Mouse (Mus musculus): ENCODE results near the gene Nmnat2.

Nmnat2 gene

GRCm38 (mm10) chr1:152954821-152955523 lies at the start of gene Nmnat2:
Gene Nmnat2 (plus strand): TSS chr1:152954993.
- peak; percentile 33 for DNase-seq (ENCODE audit: inconsistent ontology term)

DNA sequence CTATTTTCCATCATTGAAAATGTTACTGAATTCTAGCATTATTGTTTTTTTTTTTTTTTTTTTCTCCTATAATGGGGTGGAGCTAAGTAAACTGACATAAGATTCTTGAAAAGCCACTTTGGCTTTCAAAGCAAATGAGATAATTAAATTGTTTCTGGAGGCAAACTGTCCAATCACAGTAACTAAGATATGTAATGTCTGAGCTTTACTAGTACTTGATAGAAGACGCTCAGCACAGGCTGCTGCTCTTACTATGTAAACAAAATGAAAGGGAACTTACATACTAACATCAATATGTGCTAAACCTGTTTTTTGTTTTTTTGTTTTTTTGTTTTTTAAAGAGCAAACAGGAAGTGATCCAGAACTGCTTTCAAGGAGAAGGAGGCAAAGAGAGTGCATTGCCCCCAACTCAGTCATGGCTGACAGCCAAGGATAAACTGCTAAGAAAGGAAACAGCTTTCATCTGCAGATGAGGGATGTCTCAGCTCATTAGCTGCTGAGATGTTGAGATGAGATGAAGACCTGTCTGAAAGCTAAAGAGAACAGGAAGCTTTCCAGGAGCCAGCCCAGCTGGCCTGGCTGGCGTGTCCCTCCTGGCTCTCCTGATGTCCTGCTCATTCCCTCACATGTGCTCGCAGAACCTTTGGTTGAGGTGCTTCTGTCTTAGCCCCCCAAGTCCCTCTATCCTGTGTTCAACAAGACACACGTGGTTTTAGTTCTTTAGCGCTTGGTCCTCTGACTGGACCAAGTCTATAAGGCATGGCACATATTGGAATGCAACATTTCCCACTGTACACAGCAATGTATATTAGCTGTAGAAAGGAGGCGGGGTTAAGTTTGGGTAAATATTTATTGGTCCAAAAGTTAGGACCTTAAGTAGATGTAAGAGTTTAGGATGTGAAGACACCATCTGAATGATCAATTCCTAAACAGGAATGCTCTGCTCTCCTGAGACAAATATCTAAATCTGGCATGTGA lies 41.0 kb upstream of the Nmnat2 start:
- DNase-seq (ENCODE audit: inconsistent ontology term) = no peak

GRCm38 (mm10) chr1:152915766-152916165 lies 39.0 kb upstream of the Nmnat2 start:
- no peak for DNase-seq (ENCODE audit: inconsistent ontology term)

DNA sequence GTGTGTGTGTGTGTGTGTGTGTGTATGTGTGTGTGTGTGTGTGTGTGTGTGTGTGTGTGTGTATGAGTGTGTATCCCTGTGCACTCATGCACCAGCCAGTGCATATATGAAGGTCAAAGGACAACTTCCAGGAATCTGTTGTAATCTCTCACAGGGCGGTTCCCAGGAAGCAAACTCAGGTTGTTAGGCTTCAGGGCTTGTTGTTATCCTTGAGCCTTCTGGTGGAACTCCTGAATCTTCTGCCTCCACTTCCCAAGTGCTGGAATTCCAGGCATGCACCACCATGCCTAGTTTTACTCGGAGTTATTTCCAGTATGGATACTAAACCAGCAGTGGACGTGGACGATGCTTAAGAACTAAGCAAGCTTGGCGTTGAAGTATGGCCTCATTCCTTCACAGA lies 37.9 kb upstream of the Nmnat2 start:
- DNase-seq (ENCODE audit: inconsistent ontology term) = no peak

DNA sequence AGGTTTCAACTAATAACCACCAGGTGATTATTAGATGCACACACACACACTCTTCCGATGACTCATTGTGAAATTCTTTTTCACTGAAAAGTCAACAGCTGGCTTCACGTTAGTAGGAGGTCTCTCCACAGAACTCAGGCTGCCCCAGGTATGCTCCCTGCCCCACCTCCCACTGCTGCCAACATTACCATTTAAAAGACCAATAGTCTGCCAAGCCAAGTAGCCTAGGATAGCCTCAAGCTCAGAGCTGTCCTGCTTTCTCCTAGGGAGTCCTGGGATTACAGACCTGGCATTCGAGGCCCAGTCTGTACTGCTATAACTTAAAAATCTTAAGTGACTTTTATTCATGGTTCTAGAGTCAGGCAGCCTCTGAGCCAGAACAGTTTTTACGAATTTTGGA lies 37.2 kb upstream of the Nmnat2 start:
- DNase-seq (ENCODE audit: inconsistent ontology term) = no peak

- DNase-seq (ENCODE audit: inconsistent ontology term) = no peak
Observed at GRCm38 (mm10) chr1:152921786-152922185, 33.0 kb upstream of the Nmnat2 start.

DNA sequence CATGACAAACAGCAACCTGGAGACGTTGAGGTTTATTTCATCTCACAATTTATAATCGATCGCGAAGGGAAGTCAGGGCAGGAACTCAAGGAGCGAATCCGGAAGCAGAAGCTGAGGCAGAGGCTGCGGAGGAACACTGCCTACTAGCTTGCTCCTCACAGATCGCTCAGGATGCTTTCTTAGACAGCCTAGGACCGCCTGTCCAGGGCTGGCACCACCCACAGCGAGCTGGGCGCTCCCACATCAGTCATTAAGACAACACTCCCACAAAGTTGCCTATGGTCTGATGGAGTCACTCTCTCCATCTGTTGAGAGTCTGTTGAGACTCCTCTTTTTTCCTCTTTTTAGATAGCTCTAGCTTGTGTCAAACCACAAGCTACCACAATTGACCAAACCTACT lies 20.8 kb upstream of the Nmnat2 start:
- no peak for DNase-seq (ENCODE audit: inconsistent ontology term)

DNA sequence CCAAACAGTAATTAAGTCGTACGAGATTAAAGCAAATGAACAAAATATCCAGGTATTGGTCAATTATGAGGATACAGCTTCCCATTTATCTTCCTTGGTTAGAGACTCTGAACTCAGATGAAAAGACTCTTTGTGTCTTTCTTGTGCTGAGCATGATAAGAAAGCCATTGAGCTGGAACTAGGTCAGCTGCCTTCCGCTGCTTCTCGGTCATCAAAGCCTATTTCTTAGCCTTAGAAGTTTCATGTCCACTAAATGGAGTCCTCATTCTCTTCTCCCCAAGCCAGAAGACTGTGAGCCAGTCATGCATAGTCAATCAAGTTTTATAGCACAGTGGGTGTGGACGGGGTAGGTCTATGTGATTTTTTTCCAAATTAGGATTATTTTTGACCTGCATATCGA lies 19.3 kb upstream of the Nmnat2 start:
- DNase-seq (ENCODE audit: inconsistent ontology term) = peak; percentile 4

- peak; percentile 1 for DNase-seq (ENCODE audit: inconsistent ontology term)
Observed at GRCm38 (mm10) chr1:152936365-152936764, 18.4 kb upstream of the Nmnat2 start.

- DNase-seq (ENCODE audit: inconsistent ontology term) = no peak
Observed at GRCm38 (mm10) chr1:152942977-152943376, 11.8 kb upstream of the Nmnat2 start.

DNA sequence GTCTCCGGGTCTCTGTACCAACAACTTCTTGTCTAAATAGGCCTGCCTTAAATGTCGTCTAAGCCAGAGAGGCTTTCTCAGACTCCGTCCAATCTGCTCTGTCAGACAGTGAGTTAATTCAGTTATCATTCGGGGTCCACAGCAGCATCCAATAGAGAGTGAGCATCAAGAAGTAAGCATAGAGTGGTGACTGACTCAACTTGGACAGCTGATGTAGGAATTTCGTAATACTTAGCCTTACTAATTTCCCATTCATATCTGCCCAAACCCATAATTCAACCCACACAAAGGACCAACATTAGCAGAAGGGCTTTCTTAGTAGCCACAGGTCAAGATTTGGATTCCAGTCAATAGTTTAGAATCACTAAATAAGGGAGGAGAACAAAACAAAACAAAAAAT lies 626 bp upstream of the Nmnat2 start:
- peak; percentile 34 for DNase-seq (ENCODE audit: inconsistent ontology term)

GRCm38 (mm10) chr1:152955564-152956211 lies 895 bp downstream of the Nmnat2 start:
- peak; percentile 13 for DNase-seq (ENCODE audit: inconsistent ontology term)

- DNase-seq (ENCODE audit: inconsistent ontology term) = peak; percentile 68
Observed at GRCm38 (mm10) chr1:152956221-152956620, 1.4 kb downstream of the Nmnat2 start.

DNA sequence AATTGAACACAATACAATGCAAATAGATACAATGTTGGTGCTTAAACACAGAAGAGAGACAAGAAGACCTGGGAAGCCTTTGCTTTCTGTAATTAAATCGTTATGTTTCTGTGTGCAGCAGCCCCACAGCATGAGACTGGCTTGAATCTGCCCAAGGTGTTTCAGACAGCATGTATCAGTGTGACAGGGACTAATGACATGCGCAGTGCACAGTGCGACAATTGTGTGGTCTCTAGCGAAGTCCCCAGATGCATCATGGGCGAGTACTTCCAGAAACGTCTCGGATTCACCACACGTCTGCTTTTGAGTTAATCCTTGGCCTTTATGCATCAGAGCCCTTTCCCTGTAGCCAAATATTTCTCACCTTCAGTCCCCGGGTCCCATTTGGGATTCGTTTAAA lies 9.6 kb downstream of the Nmnat2 start:
- no peak for DNase-seq (ENCODE audit: inconsistent ontology term)

DNA sequence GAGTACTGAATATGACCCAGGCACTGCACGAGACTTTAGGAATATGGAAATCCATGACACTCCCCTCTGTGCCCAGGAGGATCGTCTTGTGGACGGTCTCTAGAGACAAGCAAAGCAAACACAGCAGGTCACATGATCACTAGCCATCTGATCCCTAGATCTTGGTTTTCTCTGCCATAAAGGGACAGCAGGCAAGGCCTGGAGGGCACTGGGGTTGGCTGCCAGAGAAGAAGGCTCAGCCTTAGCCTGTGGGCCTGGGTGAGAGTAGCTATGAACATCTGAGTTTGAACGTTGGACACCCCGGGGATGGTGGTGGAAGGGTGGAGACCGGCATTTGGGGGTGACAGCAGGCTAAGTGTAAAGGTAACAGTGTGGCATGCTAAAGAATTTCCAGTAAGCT lies 11.4 kb downstream of the Nmnat2 start:
- no peak for DNase-seq (ENCODE audit: inconsistent ontology term)

DNA sequence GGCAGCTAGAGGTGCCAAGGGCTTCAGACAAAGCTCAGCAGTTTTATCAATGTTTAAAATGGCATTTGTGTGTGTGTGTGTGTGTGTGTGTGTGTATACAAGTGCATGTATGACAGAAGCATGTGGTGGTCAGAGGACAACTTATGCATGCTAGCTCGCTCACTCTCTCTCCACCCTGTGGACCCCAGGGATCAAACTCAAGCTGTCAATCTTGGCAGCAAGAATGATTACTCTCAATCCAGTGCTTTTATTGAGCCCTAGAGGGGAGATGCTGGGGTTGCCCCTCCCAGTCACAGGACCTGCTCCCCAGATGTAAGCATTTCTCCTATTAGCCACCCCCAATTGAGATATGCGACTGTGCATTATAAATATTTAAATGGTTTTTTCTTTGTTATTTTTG lies 11.9 kb downstream of the Nmnat2 start:
- DNase-seq (ENCODE audit: inconsistent ontology term) = no peak

DNA sequence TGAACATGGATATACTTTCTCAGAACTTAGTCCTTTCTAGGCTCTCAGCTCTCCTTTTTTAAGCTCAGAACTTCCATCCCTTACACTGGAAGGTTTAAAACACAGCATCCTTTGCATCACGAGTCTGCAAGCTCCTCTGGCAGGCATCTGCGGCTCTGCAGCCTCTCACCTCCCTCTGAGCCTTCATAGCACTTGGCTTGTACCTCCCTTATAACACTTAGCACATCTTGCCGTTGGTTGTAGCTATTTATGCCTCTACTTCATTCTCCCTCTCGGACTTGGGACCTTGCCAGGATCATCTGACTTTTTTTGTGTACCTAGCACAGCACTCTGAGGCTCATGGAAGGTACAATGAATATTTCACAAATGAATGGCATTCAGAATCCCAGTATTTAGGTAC lies 14.3 kb downstream of the Nmnat2 start:
- DNase-seq (ENCODE audit: inconsistent ontology term) = no peak

DNA sequence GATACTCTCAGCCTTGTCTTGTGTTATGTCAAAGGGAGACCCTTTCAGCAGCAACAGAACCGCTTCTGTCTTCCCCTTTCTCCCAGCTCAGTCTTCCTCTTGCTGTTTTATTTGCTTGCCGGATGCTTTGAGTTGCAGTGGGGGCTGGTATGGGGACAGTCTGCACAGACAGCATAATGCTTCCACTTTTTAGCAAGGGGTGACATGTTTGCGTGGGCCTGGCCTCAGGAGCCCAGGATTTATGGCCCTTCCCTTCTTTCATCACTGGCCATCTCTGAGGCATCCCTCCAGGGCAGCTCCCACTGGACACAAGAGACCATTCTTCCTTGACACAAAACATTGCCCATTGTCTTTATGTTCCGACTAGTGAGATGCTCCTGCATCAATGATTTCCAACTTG lies 18.2 kb downstream of the Nmnat2 start:
- no peak for DNase-seq (ENCODE audit: inconsistent ontology term)

DNA sequence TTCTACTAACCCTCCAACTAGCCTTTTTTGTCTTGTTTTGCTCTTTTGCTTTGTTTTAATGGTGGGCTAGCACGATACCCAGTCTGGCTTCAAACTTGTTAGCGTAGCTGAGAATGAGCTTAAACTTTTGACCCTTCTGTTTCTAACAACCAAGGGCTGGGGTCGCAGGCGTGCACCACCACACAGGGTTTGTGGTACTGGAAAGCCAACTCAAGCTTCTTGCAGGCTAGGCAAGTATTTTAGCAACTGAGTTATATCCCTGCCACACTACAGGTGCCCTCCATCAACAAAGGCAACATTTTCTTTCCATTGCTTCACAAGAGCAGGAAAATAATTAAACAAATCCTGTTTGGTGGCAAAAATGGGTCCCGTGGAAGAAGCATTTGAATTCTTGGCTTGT lies 18.6 kb downstream of the Nmnat2 start:
- no peak for DNase-seq (ENCODE audit: inconsistent ontology term)

DNA sequence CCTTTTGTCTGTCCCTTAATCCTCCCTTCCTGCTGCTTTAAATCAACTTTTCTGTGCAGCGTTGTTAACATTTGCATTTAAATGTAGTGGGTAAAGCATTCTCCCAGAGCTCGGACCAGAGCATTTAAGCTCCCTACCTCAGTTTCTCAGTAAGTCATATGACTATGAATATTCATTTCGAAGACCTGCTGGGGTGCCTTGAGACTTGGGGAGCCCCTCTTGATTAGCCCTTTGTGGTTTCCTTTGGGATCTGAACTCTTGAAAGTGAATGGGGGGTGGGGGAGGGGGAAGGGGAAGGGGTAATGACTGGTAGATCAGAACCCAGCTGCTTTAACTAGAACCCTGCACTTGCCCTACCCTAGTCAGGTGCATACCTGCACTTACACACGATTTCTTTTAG lies 19.1 kb downstream of the Nmnat2 start:
- DNase-seq (ENCODE audit: inconsistent ontology term) = no peak

- no peak for DNase-seq (ENCODE audit: inconsistent ontology term)
Observed at GRCm38 (mm10) chr1:152975144-152975543, 20.4 kb downstream of the Nmnat2 start.

DNA sequence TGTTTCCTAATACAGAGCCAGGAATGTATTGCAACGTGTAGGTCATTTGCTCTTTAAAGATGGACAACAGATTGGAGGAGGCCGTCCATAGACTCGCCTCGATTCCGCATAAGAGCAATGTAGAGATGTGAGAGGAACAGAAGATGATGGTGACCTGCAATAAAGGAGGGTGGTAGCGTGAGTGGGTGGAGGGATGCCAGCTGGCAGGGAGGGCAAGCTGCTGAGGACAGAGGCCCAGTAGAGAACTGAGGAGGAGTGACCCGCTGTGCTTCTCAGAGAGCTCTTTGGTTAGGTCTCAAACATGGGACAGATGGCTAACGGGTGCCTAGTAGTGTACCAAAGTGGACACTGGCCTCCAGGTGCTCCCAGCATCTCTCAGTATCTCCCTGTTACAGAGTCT lies 23.9 kb downstream of the Nmnat2 start:
- no peak for DNase-seq (ENCODE audit: inconsistent ontology term)
